Mouse (Mus musculus) forebrain, postnatal 0 days (tissue): Measurements from ENCODE around the gene Lrrc66. TPM values are rescaled to one million over a fixed set of nuclear protein-coding genes. Genes with fewer than 3 reads are reported as not detected.

Experiments used
- ATAC-seq: fragments of 200-750 bp; cut with Nextera tagmentation; 2 replicates; pipeline ENCODE4 v1.8.0; 2017; ENCODE audit warnings: mild to moderate bottlenecking, moderate library complexity
- DNase-seq: peaks from one replicate; pipeline ENCODE4 v3.0.0-alpha.2; 2015
- H3K27ac ChIP-seq: fragments of 300-500 bp; sonication (generic); 2 replicates; pipeline ENCODE4 v1.5.1; 2014; ENCODE audit warnings: low read depth, mild to moderate bottlenecking, antibody characterized with exemption, low read length, moderate library complexity, mixed read lengths
- H3K27me3 ChIP-seq: fragments of 300-500 bp; sonication (generic); 2 replicates; pipeline ENCODE4 v1.6.1; 2014; ENCODE audit warnings: mild to moderate bottlenecking, low read length, mixed read lengths; ENCODE audit not compliant: insufficient read depth
- H3K36me3 ChIP-seq: fragments of 300-500 bp; sonication (generic); 2 replicates; pipeline ENCODE4 v1.6.1; 2014; ENCODE audit warnings: mild to moderate bottlenecking, moderate library complexity; ENCODE audit not compliant: insufficient read depth
- H3K4me1 ChIP-seq: fragments of 300-500 bp; sonication (generic); 2 replicates; pipeline ENCODE4 v1.6.1; 2014; ENCODE audit warnings: antibody characterized with exemption; ENCODE audit not compliant: insufficient read depth
- H3K4me2 ChIP-seq: fragments of 300-500 bp; sonication (generic); 2 replicates; pipeline ENCODE4 v1.6.1; 2014; ENCODE audit warnings: low read depth, mild to moderate bottlenecking, moderate library complexity
- H3K4me3 ChIP-seq: fragments of 300-500 bp; sonication (generic); 2 replicates; pipeline ENCODE4 v1.5.1; 2014; ENCODE audit warnings: low read depth, low read length, mixed read lengths
- H3K9ac ChIP-seq: fragments of 300-500 bp; sonication (generic); 2 replicates; pipeline ENCODE4 v1.6.1; 2014; ENCODE audit warnings: mild to moderate bottlenecking
- H3K9me3 ChIP-seq: fragments of 300-500 bp; sonication (generic); 2 replicates; pipeline ENCODE4 v1.6.1; 2016; ENCODE audit warnings: low read length
- CTCF ChIP-seq: sonication (generic); IDR thresholded peaks from 2 replicates; pipeline ENCODE4 v1.5.1; 2016; ENCODE audit warnings: antibody characterized with exemption, control low read depth, low read depth
- WGBS: fragments of 180-500 bp; shearing (Covaris S2); extraction: QIAGEN DNeasy Blood & Tissue Kit; methylation state at CpG from one replicate; pipeline ENCODE4 v1.1.7; 2014; 5-methylcytosine and 5-hydroxymethylcytosine counted together
- polyA plus RNA-seq: library from polyadenylated mRNA; unstranded; fragments of >200 nt; fragmentation: Nextera tagmentation; extraction: Ambion mirVana; gene quantifications from 2 replicates; pipeline ENCODE4 v1.2.1, GENCODE M21; 2015
- total RNA-seq: library from RNA; depleted of rRNA; stranded (reverse); fragments of >200 nt; gene quantifications from 2 replicates; pipeline ENCODE4 v1.2.3, GENCODE M21; 2014; rRNA removed

Gene Lrrc66
- total and polyA plus RNA-seq, 2 experiments from 2014 or later: 0.14 TPM; not detected in 1

DNA sequence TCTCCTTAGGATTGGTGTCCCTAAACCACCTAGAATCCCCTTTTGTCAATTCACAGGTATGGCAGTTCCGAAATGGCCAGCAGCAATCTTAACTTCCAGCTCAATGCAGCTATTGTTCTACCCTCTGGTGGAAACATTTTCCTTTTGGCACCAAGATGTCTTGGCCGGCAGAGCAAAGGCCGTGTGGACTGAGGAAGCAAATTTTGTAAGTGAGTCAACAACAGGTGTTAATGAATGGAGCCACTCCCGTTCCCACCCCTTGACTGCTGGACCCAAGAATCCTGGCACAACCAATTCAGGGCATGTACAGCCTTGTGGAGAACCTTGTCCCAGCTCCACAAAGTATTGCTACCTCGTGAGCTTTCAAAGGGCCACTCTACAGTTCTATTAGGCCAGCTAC is 66.2 kb downstream of the Lrrc66 start:
- Histone ChIP-seq H3K36me3 (no peaks in the 10 kb centered on the region), H3K9ac (no peak overlapping the region), H3K4me3 (no peak overlapping the region), H3K4me2 (no peak overlapping the region), H3K4me1 (no peaks in the 10 kb centered on the region), H3K9me3 (no peaks in the 10 kb centered on the region), H3K27me3 (no peaks in the 10 kb centered on the region), H3K27ac (no peak overlapping the region)
- 80% methylated on average over 5 of the region's 5 CpGs for WGBS
- DNase-seq (no peak), ATAC-seq (no peak)
- no peak for TF ChIP-seq CTCF

DNA sequence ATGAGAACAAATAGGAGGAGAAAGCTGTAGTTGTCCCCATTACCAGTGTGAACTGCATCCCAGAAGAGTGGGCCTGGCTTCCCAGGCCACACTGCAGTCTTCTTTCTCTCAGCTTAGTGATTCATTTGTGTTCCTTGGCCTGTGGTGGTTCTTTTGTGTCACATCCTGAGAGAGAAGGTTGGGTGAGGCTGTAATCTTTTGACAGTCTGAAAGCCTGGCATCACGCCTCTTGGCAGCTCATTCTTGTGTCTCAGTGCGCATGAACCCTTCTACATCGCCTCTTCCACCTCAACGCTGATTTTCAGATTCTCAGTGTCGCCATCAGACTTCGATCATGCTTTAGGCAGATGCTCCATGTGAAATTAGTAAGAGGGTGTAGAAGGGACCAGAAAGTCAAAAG is 68.3 kb downstream of the Lrrc66 start:
- ATAC-seq (no peak), DNase-seq (no peak)
- no peak overlapping the region for H3K9ac ChIP-seq
- H3K4me3 ChIP-seq: no peak overlapping the region
- H3K9me3 ChIP-seq: no peaks in the 10 kb centered on the region
- H3K27me3 ChIP-seq: no peaks in the 10 kb centered on the region
- H3K36me3 ChIP-seq: peaks cover 6% of the 10 kb centered on the region
- H3K4me2 ChIP-seq: no peak overlapping the region
- TF ChIP-seq CTCF: no peak
- 80% methylated on average over 6 of the region's 6 CpGs for WGBS
- no peak overlapping the region for H3K27ac ChIP-seq
- no peaks in the 10 kb centered on the region for H3K4me1 ChIP-seq

DNA sequence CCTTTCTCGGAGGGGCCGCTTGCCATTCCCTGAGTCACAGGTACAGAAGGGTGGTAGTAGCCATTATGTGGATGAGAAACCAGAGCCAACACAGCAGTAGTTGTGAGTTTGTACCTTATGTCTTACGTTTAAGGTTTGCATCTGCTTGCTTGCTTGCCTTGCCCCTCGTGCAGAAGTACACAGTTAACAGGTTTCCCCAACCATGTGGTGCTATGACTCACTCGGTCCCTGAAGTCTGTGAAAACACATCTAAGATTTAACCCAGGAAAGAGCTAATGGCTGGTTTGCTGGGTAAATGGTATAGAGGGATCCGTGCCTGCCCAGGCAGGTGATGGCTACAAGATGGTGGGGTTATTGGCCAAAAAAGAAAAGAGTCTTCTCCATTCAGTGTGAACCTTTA is 73.6 kb downstream of the Lrrc66 start:
- TF ChIP-seq CTCF: no peak
- DNase-seq (no peak), ATAC-seq (no peak; the same call in 1 of the 2 replicates)
- H3K4me3 ChIP-seq: no peak overlapping the region
- no peak overlapping the region for H3K4me2 ChIP-seq
- no peaks in the 10 kb centered on the region for H3K9me3 ChIP-seq
- no peaks in the 10 kb centered on the region for H3K27me3 ChIP-seq
- WGBS: 93% methylated on average over 6 of the region's 6 CpGs
- no peak overlapping the region for H3K9ac ChIP-seq
- H3K27ac ChIP-seq: no peak overlapping the region
- H3K4me1 ChIP-seq: no peaks in the 10 kb centered on the region
- peaks cover 24% of the 10 kb centered on the region for H3K36me3 ChIP-seq

DNA sequence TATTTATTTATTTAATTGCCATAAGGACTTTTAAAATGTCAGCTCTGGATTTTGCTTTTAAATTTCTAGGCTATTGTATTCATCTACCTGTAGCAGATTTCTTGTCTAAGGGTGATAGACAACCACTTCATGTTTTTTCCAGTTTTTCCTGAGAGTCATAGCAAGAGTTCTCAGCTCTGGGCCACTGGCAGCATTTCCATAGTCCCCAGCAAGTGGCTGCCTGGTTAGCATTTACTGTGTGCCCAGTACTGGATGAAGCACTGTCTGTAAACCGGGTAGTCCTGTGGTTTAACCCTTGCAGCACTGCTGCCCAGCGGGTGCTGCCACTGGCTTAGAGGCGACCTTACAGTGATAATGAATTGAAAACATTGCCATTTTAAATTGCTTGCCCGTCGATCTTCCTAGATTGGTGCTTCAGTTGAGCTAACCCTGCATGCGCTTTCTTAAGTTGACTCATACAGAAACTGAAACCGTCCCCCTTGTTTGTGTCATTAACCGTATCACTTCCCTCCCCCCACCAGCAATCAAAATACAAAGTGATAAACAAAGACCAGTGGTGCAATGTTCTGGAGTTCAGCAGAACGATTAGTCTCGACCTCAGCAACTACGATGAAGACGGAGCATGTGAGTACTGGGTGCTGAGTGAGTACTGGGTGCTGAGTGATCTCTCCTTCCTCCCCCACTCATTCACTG is 75.4 kb downstream of the Lrrc66 start:
- Histone ChIP-seq H3K9ac (no peak overlapping the region), H3K27ac (no peak overlapping the region), H3K4me1 (no peaks in the 10 kb centered on the region), H3K4me3 (no peak overlapping the region), H3K4me2 (no peak overlapping the region), H3K9me3 (no peaks in the 10 kb centered on the region), H3K27me3 (no peaks in the 10 kb centered on the region), H3K36me3 (peaks cover 24% of the 10 kb centered on the region)
- 75% methylated on average over 12 of the region's 12 CpGs for WGBS
- TF ChIP-seq CTCF: no peak
- DNase-seq: no peak
- no peak for ATAC-seq

Other genes starting within 250 kb of the Lrrc66 start
- 0.14 and 1.5 TPM in 2 replicates for gene Cwh43, start 226.5 kb downstream of the Lrrc66 start, total RNA-seq
- gene Cwh43, start 226.5 kb downstream of the Lrrc66 start, polyA plus RNA-seq: 0.51 and 0.65 TPM in 2 replicates
- gene Dcun1d4, start 151.5 kb downstream of the Lrrc66 start, total RNA-seq: 27.4 and 28.2 TPM in 2 replicates
- 33.7 and 42.4 TPM in 2 replicates for gene Dcun1d4, start 151.5 kb downstream of the Lrrc66 start, polyA plus RNA-seq
- 17.1 and 17.5 TPM in 2 replicates for gene Sgcb, start 15.3 kb upstream of the Lrrc66 start, total RNA-seq
- gene Sgcb, start 15.3 kb upstream of the Lrrc66 start, polyA plus RNA-seq: 25.3 and 37.8 TPM in 2 replicates
- gene Spata18, start 18.9 kb upstream of the Lrrc66 start, total RNA-seq: 1.5 and 2.6 TPM in 2 replicates
- 1.1 and 2.2 TPM in 2 replicates for gene Spata18, start 18.9 kb upstream of the Lrrc66 start, polyA plus RNA-seq